Mouse (Mus musculus): ENCODE data around the gene Coasy.
A peak's percentile ranks its signal among the peaks of the same experiment; 100 is the strongest.
"Not testable (repeated sequence)": the region's sequence is repeated elsewhere in the genome, so short reads cannot be mapped to it uniquely, and the experiment has no call there.

The Coasy gene

GRCm38 (mm10) chr11:101087682-101088055, 5.3 kb downstream of the Coasy start:
- no peak for DNase-seq (ENCODE audit: low spot score)

DNA sequence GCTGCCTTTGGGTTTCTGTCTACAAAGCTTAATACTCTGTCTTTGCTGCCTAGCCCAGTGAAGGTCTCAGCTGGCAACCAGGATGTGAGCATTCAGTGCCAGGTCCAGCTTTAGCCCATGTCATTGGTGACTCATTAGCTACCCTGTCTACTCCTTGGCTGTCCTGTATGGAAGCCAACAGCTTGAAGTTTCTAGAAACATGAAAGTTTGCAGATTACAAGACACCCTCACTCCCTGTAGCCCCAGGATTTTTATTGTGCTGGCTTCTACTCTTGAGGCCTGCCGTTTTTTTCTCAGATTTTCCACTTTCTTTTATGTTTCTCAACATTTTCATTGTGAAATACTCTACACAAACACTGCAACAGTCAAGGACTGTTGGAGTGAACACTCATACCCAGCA, 7.6 kb downstream of the Coasy start:
- no peak for DNase-seq (ENCODE audit: low spot score)

DNA sequence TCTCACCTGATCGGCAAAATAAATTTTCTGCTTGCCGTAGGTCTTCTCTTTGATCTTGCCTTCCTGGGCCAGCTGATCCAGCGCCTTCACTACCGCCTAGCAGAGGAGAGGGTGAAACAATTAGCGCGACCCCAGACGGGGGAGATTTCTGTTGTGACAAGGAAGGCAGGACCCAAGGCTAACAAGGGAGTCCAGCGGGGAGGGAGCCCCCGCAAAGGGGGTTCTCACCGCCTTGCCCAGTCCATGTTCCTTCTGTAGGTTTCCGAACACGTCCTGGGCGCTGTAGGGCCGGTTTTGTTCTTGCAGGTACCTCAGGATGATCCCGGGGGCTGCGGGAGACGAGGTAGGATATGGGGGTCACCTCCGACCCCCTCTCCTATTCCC, 12.6 kb downstream of the Coasy start:
- no peak for DNase-seq (ENCODE audit: low spot score)

DNA sequence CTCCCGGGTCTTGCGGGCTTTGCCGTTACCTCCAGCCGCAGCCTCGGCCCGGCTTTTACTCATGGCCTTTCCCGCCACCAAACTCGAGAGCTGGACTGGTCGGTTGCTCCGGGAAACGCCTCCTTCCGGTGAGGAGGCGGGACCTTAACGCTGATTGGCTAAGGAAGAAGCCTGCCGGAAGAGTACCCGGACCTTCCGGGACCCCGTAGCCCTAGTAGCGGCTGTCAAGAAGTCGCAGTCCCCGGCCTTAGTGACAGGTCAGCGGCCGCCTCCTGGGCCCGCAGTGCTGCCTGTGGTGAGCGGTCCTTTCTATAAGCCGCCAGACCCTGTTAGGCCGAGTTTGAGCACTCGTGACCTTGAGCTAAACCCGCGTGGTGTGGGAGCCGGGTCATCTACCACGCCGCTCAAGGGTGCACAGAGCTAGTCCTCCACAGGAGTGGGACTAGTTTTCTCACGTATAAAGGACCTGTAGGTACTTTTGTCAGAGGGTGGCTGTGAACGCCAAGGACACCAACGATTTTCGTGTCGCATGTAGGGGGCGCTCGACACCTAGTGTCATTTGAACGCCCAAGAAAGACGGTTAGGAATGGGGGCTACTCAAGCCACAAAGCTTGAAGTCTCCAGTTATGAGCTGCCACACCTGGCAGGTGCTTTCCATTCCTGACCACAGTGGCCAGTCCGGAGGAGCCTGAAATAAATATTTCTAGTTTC, 13.1 kb downstream of the Coasy start, which contains the start of gene Psmc3ip:
Psmc3ip (minus strand) TSS at position 123 of the 711 bp plus-strand sequence.
- peak; percentile 90 for DNase-seq (ENCODE audit: low spot score)

DNA sequence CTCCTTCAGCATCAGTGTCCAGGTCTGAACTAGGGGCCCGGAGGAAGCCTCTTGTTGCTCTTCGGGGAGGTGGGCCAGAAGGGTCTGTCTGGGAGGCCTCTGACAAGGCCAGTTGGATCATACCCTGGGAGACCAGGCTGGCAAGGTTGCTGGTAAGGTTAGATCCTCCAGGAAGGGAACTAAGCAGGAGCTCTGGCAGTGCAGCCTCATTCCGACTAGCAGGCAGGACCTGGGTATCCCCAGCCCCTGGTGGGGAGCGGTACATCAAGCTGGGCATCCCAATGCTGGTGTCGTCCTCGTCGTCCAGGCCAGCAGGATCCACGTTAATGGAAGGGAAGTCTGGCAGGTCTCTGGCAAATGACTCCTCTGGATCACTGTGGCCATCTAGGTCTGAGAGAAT, 15.9 kb downstream of the Coasy start:
- DNase-seq (ENCODE audit: low spot score) = no peak

DNA sequence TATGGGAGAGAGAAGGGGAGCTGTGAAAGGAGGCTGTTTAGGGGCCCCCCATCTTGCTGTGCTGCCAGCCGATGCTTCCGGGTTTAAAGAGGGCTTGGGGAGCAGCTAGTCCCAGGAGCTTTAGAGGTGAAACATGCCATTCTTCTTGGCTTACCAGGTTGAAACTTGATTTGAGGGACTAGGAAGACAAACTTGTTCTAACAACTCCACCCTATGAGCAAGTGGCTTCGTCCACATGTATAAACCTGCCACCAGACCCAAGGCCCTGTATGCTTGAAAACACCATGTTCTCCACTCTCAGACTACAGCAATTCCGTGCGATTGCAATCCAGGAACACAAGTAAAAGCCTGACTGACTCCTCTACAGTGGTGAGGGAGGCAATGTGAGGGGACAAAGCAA, 20.6 kb downstream of the Coasy start:
- DNase-seq (ENCODE audit: low spot score) = no peak

DNA sequence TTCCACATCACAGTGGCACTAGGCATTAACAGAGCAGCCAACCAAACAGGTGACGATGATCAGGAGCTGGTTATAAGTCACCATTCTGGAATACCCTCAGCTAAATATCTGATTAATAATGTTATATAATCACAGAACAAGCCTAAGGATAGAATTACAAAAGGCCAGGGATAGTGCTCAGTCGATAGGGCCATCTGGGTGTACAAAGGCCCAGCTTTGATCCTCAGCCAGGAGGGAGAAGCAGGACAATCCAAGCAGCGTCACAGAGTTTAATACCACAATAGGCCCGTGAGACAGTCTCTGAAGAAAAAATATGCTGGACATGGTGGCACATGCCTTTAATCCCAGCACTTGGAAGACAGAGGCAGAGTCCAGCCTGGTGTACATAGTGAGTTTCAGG, 27.0 kb downstream of the Coasy start:
- DNase-seq (ENCODE audit: low spot score) = no peak

DNA sequence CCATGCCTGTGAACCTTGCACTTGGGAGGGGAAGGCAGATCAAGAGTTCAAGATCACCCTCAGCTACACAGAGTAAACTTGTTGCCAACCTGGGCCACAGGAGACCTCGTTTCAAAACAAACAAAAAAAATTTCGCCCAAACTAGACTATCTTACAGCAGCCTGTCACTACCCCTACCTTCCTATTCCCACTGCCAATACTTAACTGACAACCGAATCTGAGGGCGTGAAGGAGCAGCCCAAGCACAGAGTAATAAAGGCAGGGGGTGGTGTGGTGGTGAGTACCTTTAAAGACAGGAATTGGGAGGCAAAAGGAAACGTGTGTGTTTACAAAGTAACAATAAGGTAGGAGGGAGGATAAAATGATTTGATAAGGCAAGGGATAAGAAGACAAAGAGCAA, 28.3 kb downstream of the Coasy start:
- DNase-seq (ENCODE audit: low spot score) = no peak

DNA sequence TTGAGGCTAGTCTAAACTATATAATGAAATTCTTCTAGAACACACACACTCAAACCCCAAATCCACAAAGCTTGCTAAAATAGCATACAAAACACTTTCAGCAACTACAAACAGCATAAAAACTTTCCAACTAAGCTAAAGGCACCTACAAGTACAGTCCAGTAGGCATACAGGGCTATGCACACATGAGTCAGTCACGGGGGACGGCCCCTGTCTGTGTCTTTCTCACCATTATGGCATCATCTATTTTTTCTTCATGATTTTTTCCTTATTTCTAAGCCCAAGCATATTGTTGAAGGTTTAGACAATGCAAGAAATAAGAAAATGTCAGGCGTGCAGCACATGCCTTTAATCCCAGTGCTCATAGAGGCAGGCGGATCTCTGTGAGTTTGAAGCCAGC, 28.8 kb downstream of the Coasy start:
- no peak for DNase-seq (ENCODE audit: low spot score)

DNA sequence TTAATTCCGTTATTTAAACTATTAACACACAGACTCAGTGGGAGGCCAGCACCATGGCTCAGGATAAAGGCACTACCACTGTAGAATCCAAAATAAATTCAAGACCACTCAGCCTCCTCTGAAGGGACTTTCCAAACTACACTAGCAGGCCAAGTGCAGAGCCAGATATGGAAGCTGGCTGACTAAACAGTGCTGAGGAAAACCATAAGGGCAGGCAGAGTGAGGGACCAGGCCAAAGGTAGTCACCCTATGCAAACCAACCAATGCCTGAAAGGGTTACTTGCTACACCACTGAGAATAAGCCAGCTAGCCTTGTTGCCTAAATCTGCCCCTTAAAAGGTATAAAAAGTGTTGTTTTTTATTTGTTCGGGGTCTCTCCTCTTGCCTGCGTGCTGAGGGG, 29.8 kb downstream of the Coasy start:
- DNase-seq (ENCODE audit: low spot score) = no peak

- no peak for DNase-seq (ENCODE audit: low spot score)
Measured at GRCm38 (mm10) chr11:101115564-101115963, 33.2 kb downstream of the Coasy start.

GRCm38 (mm10) chr11:101118105-101118504, 35.7 kb downstream of the Coasy start:
- DNase-seq (ENCODE audit: low spot score) = no peak

GRCm38 (mm10) chr11:101119131-101119760, 36.9 kb downstream of the Coasy start:
- DNase-seq (ENCODE audit: low spot score) = no peak

- DNase-seq (ENCODE audit: low spot score) = peak; percentile 98
Measured at GRCm38 (mm10) chr11:101119761-101120544, 37.6 kb downstream of the Coasy start, which contains the start of the genes Retreg3 and Tubg1. TSS of gene Retreg3 (minus strand) at chr11:101119893. TSS of gene Tubg1 (plus strand) at chr11:101119938.

- no peak for DNase-seq (ENCODE audit: low spot score)
Measured at GRCm38 (mm10) chr11:101120545-101121188, 38.3 kb downstream of the Coasy start.

GRCm38 (mm10) chr11:101124494-101124893, 42.1 kb downstream of the Coasy start:
- DNase-seq (ENCODE audit: low spot score) = not testable (repeated sequence)

GRCm38 (mm10) chr11:101125008-101125407, 42.6 kb downstream of the Coasy start:
- DNase-seq (ENCODE audit: low spot score) = not testable (repeated sequence)

- DNase-seq (ENCODE audit: low spot score) = no peak
Measured at GRCm38 (mm10) chr11:101127075-101127474, 44.7 kb downstream of the Coasy start.

DNA sequence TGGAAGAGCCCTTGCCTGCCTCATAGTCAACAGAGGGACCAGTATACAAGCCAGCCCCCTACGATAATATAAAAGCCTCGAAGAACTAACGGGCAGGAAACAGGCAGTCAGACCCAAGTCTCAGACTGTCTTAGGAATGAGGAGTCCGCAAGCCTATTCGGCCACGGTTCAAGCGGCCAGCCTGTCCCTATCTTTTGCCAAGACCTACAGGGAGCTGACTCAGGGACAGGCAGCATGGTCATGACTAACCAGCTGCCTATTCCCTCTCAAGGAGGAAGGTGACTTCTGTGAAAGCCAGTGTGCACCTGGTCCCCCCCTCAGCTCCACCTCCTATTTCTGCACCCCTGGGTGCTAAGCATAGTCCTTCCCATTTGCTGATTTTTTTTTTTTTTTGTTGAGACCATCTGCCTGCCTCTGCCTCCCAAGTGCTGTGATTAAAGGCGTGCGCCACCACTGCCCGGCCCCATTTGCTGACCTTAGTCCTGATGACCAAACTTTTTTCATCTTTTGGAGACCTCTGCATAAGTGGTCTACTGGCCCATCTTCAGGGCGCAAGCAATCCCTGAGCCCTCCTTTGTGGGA, 46.7 kb downstream of the Coasy start:
- DNase-seq (ENCODE audit: low spot score) = no peak

DNA sequence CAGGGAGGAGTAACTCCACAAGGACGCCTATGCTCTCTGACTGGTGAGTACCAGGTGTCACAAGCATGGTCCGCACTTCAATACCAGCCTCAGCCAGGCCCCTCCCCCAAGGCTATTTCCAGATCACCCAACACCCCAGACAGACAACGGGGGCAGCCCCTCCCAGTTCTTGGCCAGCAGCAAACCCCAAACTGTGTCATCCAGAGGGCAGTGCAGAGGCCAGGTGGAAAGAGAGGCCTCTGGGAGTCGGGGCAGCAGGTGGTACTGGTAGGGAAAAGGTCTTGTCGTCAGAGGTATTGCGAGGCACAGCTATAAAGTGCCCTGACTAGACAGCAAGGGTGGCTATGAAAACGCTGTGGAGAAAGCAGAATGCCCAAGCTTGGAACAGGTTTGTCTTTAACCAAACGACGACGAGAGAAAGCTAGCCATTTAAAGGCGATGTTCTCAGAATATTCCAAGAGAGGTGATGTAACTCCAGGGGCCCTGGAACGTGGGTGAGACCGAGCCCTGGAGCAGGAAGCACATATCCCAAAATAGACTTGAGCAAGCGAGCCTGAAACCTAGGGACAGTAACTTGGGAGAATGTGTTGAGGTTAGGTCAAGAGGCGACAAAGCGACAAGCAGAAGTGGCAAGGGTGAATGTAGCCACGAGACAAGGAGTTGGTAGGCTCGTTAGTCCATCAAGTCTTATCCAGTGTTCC, 47.8 kb downstream of the Coasy start:
- no peak for DNase-seq (ENCODE audit: low spot score)

GRCm38 (mm10) chr11:101131187-101131586, 48.8 kb downstream of the Coasy start:
- DNase-seq (ENCODE audit: low spot score) = no peak
